Mouse (Mus musculus) small intestine, adult 2 months (tissue): ENCODE data around the gene Tpd52l2.

Experiments used
- CTCF ChIP-seq: fragments of 200-500 bp; IDR thresholded peaks from 2 replicates; pipeline ENCODE4 v1.5.1; 2012; ENCODE audit warnings: low read depth, mild to moderate bottlenecking, control low read depth, inconsistent platforms, low read length, moderate library complexity, mixed read lengths; ENCODE audit not compliant: insufficient replicate concordance, insufficient read length; ENCODE audit errors: extremely low read depth
- POLR2A ChIP-seq: fragments of 200-500 bp; IDR thresholded peaks from 2 replicates; pipeline ENCODE4 v1.6.1; 2012; ENCODE audit warnings: low read depth, mild to moderate bottlenecking, control low read depth, inconsistent platforms, low read length, moderate library complexity

- TF ChIP-seq POLR2A (no peak), CTCF (no peak)
Measured at GRCm38 (mm10) chr2:181536410-181536809, 39.5 kb downstream of the Tpd52l2 start.
